Mouse (Mus musculus): ENCODE data around the gene Pld2. TPM values are rescaled to one million over a fixed set of nuclear protein-coding genes. Genes with fewer than 3 reads are reported as not detected.

Pld2 gene
- polyA plus RNA-seq, 1 experiment from 2014 or later, result 20.6 TPM

DNA sequence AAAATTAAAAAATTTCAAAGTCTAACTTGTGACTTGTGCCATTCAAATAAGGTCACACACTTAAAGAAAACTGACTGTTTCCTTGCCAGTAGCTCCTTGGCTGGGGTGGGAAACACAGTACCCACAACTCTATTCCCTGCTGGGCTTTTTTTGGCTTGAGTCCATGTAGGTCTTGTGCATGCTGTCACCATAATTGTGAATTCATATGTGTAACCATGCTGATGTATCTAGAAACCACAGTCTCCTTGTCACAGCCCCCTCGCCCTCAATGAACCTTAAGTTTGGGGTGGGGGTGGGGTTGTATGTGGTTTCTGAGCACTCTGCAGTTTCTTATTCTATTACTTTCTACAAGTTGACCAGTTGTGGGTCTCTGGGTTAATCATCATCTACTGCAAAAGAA is 51.9 kb downstream of the Pld2 start:
- ATAC-seq, result no peak
- H3K27ac ChIP-seq (ENCODE audit: low read depth, low read length), result no peak overlapping the region
- no peak overlapping the region for H3K4me3 ChIP-seq (ENCODE audit: low read length)
- no peaks in the 10 kb centered on the region for H3K36me3 ChIP-seq (ENCODE audit: control insufficient read depth, insufficient read depth, low read length)
- H3K4me1 ChIP-seq (ENCODE audit: control insufficient read depth, insufficient read depth, low read depth, low read length), result no peaks in the 10 kb centered on the region; the same call in 1 of the 2 replicates
- H3K9me3 ChIP-seq (ENCODE audit: control insufficient read depth, low read length), result no peaks in the 10 kb centered on the region
- H3K27me3 ChIP-seq (replicated peaks; ENCODE audit: control insufficient read depth, insufficient read depth, low read length), result no peaks in the 10 kb centered on the region
- no peak overlapping the region for H3K9ac ChIP-seq (ENCODE audit: low read depth, low read length)
- 50% methylated on average over 1 of the region's 1 CpGs for WGBS
- H3K4me2 ChIP-seq (ENCODE audit: low read length), result no peak overlapping the region

DNA sequence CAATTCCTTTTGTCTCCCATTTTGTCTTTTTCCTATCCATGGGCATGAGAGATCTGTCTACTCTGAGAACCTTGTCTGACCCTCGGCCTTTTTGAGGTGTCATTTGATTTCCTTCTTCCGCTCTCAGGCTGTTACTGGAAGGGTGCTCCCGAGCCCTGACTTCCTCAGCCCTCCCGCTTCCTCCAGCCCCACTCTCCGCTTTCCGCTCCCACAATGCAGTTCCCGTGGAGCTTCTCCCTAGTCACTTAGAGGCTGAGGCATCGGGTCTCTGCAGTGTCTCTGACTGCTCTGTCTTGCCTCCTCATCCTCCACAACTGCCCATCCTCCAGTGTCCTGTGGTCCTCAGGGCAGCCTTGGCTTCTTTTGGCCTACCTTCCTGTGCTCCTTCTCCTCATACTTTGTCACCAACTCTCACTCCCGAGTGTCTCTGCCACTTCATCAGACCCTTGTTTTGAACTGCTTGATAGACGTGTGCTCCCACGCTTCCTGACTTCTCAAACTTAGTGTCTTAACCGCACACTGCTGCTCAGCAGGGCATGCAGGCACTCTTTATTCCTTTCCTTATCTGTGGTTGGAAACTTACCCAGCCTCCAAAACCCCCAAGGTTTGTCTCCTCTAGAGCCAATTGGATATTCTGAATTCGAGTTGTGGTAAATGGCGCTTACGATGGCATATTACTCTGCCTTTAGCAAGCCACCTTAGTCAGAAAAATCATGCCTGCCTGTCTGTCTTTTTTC is 54.6 kb downstream of the Pld2 start:
- Histone ChIP-seq H3K27ac (ENCODE audit: low read depth, low read length) (no peak overlapping the region), H3K4me2 (ENCODE audit: low read length) (no peak overlapping the region), H3K4me1 (ENCODE audit: control insufficient read depth, insufficient read depth, low read depth, low read length) (no peaks in the 10 kb centered on the region; the same call in 1 of the 2 replicates), H3K9ac (ENCODE audit: low read depth, low read length) (no peak overlapping the region), H3K27me3 (replicated peaks; ENCODE audit: control insufficient read depth, insufficient read depth, low read length) (no peaks in the 10 kb centered on the region), H3K9me3 (ENCODE audit: control insufficient read depth, low read length) (no peaks in the 10 kb centered on the region), H3K4me3 (ENCODE audit: low read length) (no peak overlapping the region), H3K36me3 (ENCODE audit: control insufficient read depth, insufficient read depth, low read length) (0 out of 2 replicates have a peak, but pooled peaks cover 9% of the 10 kb centered on the region)
- no peak for ATAC-seq
- 84% methylated on average over 15 of the region's 15 CpGs for WGBS

DNA sequence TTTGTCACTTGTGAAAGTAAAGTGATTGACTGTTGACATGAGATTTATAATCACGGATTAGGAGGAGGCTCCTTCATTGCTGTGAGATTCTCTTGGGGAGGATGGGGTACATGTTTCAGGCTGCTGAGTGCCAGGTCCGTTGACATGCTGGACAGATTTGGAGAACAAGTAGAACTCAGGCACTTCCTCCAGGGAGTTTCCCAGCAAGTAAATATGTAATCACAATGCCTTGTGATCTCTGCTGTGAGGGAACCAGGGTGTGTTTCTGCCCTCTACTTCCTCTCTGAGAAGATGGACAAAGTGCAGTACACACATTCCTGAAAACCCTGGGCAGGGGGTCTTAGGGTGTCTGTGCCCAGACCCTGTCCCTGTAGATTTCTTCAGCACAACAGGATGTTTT is 55.8 kb downstream of the Pld2 start:
- H3K9me3 ChIP-seq (ENCODE audit: control insufficient read depth, low read length), result no peaks in the 10 kb centered on the region
- no peak overlapping the region for H3K4me3 ChIP-seq (ENCODE audit: low read length)
- H3K27me3 ChIP-seq (replicated peaks; ENCODE audit: control insufficient read depth, insufficient read depth, low read length), result no peaks in the 10 kb centered on the region
- H3K27ac ChIP-seq (ENCODE audit: low read depth, low read length), result peak overlapping the region; percentile 55; the same call in 1 of the 2 replicates
- H3K36me3 ChIP-seq (ENCODE audit: control insufficient read depth, insufficient read depth, low read length), result peaks cover 12% of the 10 kb centered on the region; the same call in 1 of the 2 replicates
- no peak for ATAC-seq
- no peak overlapping the region for H3K4me2 ChIP-seq (ENCODE audit: low read length)
- no peak overlapping the region for H3K9ac ChIP-seq (ENCODE audit: low read depth, low read length)
- 62% methylated on average over 2 of the region's 2 CpGs for WGBS
- no peaks in the 10 kb centered on the region; the same call in 1 of the 2 replicates for H3K4me1 ChIP-seq (ENCODE audit: control insufficient read depth, insufficient read depth, low read depth, low read length)

DNA sequence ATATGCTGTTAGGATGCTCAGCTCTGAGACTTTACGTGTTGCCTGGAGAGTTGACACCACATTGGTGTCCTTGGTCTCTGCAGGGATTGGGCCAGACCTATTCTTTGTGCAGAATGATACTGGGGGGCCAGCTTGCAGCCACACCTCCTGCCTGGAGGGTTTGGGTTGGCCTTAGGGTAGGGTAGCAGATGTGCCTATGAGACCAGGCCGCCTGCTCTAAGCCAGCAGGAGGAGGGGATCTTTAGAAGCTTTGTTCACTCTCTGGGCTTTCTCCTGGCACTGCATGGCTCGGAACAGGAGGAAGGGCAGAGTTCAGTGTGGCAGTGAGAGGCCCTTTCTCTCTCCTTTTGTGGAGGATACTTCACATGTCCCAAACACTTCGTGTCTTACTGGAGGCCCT is 56.2 kb downstream of the Pld2 start:
- ATAC-seq, result peak; percentile 52; the same call in 1 of the 2 replicates
- Histone ChIP-seq H3K4me3 (ENCODE audit: low read length) (no peak overlapping the region), H3K27me3 (replicated peaks; ENCODE audit: control insufficient read depth, insufficient read depth, low read length) (no peaks in the 10 kb centered on the region), H3K9ac (ENCODE audit: low read depth, low read length) (no peak overlapping the region), H3K4me1 (ENCODE audit: control insufficient read depth, insufficient read depth, low read depth, low read length) (no peaks in the 10 kb centered on the region; the same call in 1 of the 2 replicates), H3K4me2 (ENCODE audit: low read length) (no peak overlapping the region), H3K36me3 (ENCODE audit: control insufficient read depth, insufficient read depth, low read length) (peaks cover 12% of the 10 kb centered on the region; the same call in 1 of the 2 replicates), H3K27ac (ENCODE audit: low read depth, low read length) (peak overlapping the region; percentile 55), H3K9me3 (ENCODE audit: control insufficient read depth, low read length) (no peaks in the 10 kb centered on the region)
- 47% methylated on average over 4 of the region's 4 CpGs for WGBS

DNA sequence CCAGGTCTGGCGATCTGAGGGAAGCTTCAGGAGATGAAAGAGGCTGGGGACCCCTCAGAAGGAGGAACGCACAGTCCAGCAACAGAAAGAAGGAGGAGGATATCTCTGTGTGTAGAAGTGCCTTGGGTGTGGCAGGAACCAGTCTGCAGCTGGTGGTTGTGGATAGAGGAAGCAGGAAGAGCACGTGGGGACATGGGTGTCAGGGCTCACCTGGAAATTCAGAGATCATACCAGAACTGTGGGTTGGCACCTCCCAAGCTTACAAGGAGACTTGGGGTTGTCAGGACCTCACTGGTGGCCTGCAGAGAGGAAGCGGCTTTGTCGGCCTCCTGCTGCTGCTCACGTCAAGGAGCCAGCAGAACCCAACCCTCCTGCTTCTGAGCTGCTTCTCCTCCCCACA is 57.4 kb downstream of the Pld2 start:
- H3K9ac ChIP-seq (ENCODE audit: low read depth, low read length), result no peak overlapping the region
- H3K36me3 ChIP-seq (ENCODE audit: control insufficient read depth, insufficient read depth, low read length), result peaks cover 19% of the 10 kb centered on the region
- no peaks in the 10 kb centered on the region for H3K4me1 ChIP-seq (ENCODE audit: control insufficient read depth, insufficient read depth, low read depth, low read length)
- no peaks in the 10 kb centered on the region for H3K9me3 ChIP-seq (ENCODE audit: control insufficient read depth, low read length)
- no peak overlapping the region for H3K27ac ChIP-seq (ENCODE audit: low read depth, low read length)
- no peak overlapping the region for H3K4me2 ChIP-seq (ENCODE audit: low read length)
- no peak for ATAC-seq
- 81% methylated on average over 6 of the region's 6 CpGs for WGBS
- no peaks in the 10 kb centered on the region for H3K27me3 ChIP-seq (replicated peaks; ENCODE audit: control insufficient read depth, insufficient read depth, low read length)
- no peak overlapping the region for H3K4me3 ChIP-seq (ENCODE audit: low read length)

DNA sequence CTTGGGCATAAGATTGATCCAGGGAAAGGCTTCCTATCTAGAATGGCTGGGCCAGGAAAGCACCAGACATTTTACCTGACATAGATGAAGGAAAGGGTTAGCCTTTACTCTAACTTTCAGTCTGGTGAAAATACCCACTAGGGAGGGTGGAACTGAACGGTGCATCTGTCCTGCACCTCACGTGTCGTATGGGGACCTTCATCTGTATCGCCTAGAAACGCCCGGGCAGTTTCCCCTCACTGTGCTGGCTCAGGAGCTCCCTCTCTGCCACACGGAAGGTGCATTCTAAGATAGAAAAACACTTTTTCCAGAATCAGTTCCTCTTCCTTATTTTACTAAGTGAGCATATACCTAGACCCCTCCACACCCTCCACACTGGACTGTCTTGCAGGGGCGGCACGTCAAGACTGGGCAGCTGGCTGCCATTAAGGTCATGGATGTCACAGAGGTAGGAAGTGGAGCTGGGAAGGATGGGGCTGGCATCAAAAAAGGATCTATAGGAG is 58.6 kb downstream of the Pld2 start:
- no peak for ATAC-seq
- peaks cover 19% of the 10 kb centered on the region for H3K36me3 ChIP-seq (ENCODE audit: control insufficient read depth, insufficient read depth, low read length)
- WGBS, result 88% methylated on average over 9 of the region's 9 CpGs

DNA sequence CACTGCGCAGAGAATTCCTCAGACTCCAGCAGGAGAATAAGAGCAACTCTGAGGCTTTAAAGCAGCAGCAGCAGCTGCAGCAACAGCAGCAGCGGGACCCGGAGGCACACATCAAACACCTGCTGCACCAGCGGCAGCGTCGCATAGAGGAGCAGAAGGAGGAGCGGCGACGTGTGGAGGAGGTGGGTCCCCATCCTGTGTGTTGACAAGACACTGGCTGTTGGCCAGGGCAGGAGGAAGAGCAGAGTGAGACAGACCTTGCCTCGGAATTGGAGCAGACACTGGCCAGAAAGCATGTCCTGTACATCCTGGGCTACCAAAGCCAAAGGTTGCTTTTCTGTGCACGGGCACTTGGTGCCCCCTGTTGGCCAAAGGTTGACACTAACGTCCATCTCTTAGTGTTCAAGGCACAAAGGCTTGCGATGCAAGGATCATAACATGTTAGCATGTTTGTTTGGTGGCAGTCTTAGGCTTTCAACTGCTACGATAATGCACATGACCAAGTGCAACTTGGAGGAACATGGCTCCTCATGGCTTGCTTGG is 65.2 kb downstream of the Pld2 start:
- Histone ChIP-seq H3K4me2 (ENCODE audit: low read length) (no peak overlapping the region), H3K4me3 (ENCODE audit: low read length) (no peak overlapping the region), H3K27me3 (replicated peaks; ENCODE audit: control insufficient read depth, insufficient read depth, low read length) (no peaks in the 10 kb centered on the region), H3K9ac (ENCODE audit: low read depth, low read length) (no peak overlapping the region), H3K36me3 (ENCODE audit: control insufficient read depth, insufficient read depth, low read length) (peaks cover 49% of the 10 kb centered on the region), H3K4me1 (ENCODE audit: control insufficient read depth, insufficient read depth, low read depth, low read length) (no peaks in the 10 kb centered on the region), H3K9me3 (ENCODE audit: control insufficient read depth, low read length) (no peaks in the 10 kb centered on the region), H3K27ac (ENCODE audit: low read depth, low read length) (no peak overlapping the region)
- ATAC-seq, result no peak
- 50% methylated on average over 14 of the region's 14 CpGs for WGBS

More for the DNA sequence above, 58.6 kb downstream of the Pld2 start:
- Histone ChIP-seq H3K9me3 (ENCODE audit: control insufficient read depth, low read length) (no peaks in the 10 kb centered on the region), H3K4me3 (ENCODE audit: low read length) (no peak overlapping the region), H3K27ac (ENCODE audit: low read depth, low read length) (no peak overlapping the region), H3K4me2 (ENCODE audit: low read length) (no peak overlapping the region), H3K9ac (ENCODE audit: low read depth, low read length) (no peak overlapping the region), H3K27me3 (replicated peaks; ENCODE audit: control insufficient read depth, insufficient read depth, low read length) (no peaks in the 10 kb centered on the region), H3K4me1 (ENCODE audit: control insufficient read depth, insufficient read depth, low read depth, low read length) (no peaks in the 10 kb centered on the region)

DNA sequence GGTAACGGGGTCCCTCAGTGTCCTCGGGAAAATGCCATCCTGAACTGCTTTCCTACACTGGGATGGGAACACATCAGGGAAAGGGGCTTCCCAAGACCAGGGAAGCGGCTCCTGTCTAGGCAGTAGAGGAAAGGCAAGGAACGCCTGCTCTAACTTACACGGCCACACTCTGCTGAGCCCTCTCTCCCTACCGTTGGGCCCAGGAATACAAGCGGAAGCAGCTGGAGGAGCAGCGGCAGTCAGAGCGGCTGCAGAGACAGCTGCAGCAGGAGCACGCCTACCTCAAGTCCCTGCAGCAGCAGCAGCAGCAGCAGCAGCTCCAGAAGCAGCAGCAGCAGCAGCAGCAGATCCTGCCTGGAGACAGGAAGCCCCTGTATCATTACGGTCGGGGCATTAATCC is 66.9 kb downstream of the Pld2 start:
- Histone ChIP-seq H3K9ac (ENCODE audit: low read depth, low read length) (no peak overlapping the region), H3K4me3 (ENCODE audit: low read length) (no peak overlapping the region), H3K4me2 (ENCODE audit: low read length) (no peak overlapping the region), H3K9me3 (ENCODE audit: control insufficient read depth, low read length) (no peaks in the 10 kb centered on the region), H3K36me3 (ENCODE audit: control insufficient read depth, insufficient read depth, low read length) (peaks cover 52% of the 10 kb centered on the region), H3K27ac (ENCODE audit: low read depth, low read length) (no peak overlapping the region), H3K4me1 (ENCODE audit: control insufficient read depth, insufficient read depth, low read depth, low read length) (no peaks in the 10 kb centered on the region), H3K27me3 (replicated peaks; ENCODE audit: control insufficient read depth, insufficient read depth, low read length) (no peaks in the 10 kb centered on the region)
- ATAC-seq, result no peak
- 72% methylated on average over 12 of the region's 12 CpGs for WGBS

DNA sequence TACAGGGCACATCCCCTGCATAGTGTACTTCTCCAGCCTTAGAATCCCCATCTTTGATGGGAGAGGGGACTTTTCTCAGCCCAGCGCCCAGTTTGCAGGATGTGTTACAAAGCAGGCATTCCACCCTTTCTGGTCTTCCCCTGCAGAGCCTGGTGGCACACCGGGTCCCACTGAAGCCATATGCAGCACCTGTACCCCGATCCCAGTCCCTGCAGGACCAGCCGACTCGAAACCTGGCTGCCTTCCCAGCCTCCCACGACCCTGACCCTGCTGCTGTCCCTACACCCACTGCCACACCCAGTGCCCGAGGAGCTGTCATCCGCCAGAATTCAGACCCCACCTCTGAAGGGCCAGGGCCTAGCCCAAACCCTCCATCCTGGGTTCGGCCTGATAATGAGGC is 67.7 kb downstream of the Pld2 start:
- 91% methylated on average over 9 of the region's 9 CpGs for WGBS
- Histone ChIP-seq H3K9me3 (ENCODE audit: control insufficient read depth, low read length) (no peaks in the 10 kb centered on the region), H3K9ac (ENCODE audit: low read depth, low read length) (no peak overlapping the region), H3K36me3 (ENCODE audit: control insufficient read depth, insufficient read depth, low read length) (peaks cover 53% of the 10 kb centered on the region), H3K4me2 (ENCODE audit: low read length) (no peak overlapping the region), H3K27ac (ENCODE audit: low read depth, low read length) (no peak overlapping the region), H3K4me1 (ENCODE audit: control insufficient read depth, insufficient read depth, low read depth, low read length) (no peaks in the 10 kb centered on the region), H3K27me3 (replicated peaks; ENCODE audit: control insufficient read depth, insufficient read depth, low read length) (no peaks in the 10 kb centered on the region), H3K4me3 (ENCODE audit: low read length) (no peak overlapping the region)
- no peak for ATAC-seq
